Mouse (Mus musculus): Measurements from ENCODE around the gene Por. TPM values are rescaled to one million over a fixed set of nuclear protein-coding genes. Genes with fewer than 3 reads are reported as not detected.

The Por gene
- polyA plus RNA-seq, 1 experiment from 2014 or later = 98.3 TPM

DNA sequence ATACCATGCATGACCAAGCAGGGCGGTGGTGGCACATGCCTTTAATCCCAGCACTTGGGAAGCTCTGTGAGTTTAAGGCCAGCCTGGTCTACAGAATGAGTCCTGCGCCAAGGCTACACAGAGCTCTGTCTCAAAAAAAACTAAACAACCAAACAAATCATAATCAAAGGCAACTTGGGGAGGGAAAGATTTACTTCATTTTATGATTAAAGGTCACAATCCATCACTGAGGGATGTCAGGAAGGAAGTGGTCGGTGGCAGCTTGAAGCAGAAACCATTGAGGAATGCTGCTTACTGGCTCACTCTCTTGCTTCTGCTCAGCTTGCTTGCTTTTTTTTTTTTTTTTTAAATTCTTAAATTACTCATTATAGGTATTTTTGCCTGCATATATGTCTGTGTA is 6.9 kb downstream of the Por start:
- TF ChIP-seq CTCF (IDR thresholded peaks at IDR 0.05) = no peak
- DNase-seq (ENCODE audit: low read depth, low spot score) (no peak), ATAC-seq (no peak)
- ChIA-PET POLR2A (interaction anchor here (1.5 kb wide), 1 partner anchor 33 kb away, joined by 3 read pairs; no protein-coding TSS in a partner anchor), CTCF (interaction anchor here (0.7 kb wide), 1 partner anchor 61 kb away, joined by 3 read pairs; no protein-coding TSS in a partner anchor)
- no peaks in the 10 kb centered on the region for H3K27me3 ChIP-seq
- in situ Hi-C loops (cut with MboI; ENCODE audit: low pct_unique_long_range_greater_than_20kb) = no loop called here

DNA sequence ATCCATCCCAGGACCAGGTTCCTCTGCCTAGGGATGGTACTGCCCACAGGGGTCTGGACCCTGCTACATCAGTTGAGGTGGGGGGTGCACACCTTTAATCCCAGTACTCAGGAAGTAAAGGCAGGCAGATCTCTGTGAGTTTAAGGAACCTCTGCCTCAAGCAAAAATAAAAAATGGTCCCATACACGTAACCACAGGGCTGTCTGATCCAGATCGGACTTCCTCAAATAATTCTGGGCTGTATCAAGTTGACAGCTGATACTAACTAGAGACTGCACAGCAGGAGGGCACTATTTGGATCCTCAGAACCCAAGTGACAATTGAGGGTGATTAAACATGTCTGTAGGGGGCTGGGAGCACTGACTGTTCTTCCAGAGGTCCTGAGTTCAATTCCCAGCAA is 7.4 kb downstream of the Por start:
- no peak for TF ChIP-seq CTCF (IDR thresholded peaks at IDR 0.05)
- H3K27me3 ChIP-seq = no peaks in the 10 kb centered on the region
- ATAC-seq = no peak
- ChIA-PET POLR2A (interaction anchor here (0.6 to 1.5 kb wide), 2 partner anchors 33 to 89 kb away, joined by 3 read pairs; no protein-coding TSS in a partner anchor), CTCF (interaction anchor here (0.7 kb wide), 1 partner anchor 61 kb away, joined by 3 read pairs; no protein-coding TSS in a partner anchor)
- in situ Hi-C loops (cut with MboI; ENCODE audit: low pct_unique_long_range_greater_than_20kb) = no loop called here
- DNase-seq (ENCODE audit: low read depth, low spot score) = no peak

DNA sequence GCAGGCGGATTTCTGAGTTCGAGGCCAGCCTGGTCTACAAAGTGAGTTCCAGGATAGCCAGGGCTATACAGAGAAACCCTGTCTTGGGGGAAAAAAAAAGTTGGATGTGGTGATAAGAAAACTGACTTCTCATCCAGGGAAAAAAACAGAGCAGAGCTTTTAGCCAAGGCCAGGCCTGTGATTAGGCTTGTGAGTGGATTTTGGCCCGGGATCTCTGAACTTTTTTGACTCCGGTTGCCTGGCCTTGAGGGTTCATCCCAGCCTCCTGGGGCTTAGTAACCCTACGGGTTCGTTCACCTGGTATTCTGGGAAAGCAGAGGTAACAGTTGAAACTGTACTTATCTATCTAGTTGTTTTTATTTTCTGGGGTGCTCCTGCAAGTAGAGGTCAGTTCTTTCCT is 8.6 kb downstream of the Por start:
- DNase-seq (ENCODE audit: low read depth, low spot score) (no peak), ATAC-seq (no peak)
- H3K27me3 ChIP-seq = no peaks in the 10 kb centered on the region
- TF ChIP-seq CTCF (IDR thresholded peaks at IDR 0.05) = no peak
- POLR2A ChIA-PET = interaction anchor here (1.5 kb wide), 1 partner anchor 31 kb away, joined by 3 read pairs; no protein-coding TSS in a partner anchor
- in situ Hi-C loops (cut with MboI; ENCODE audit: low pct_unique_long_range_greater_than_20kb) = no loop called here
- CTCF ChIA-PET = no interaction called here

DNA sequence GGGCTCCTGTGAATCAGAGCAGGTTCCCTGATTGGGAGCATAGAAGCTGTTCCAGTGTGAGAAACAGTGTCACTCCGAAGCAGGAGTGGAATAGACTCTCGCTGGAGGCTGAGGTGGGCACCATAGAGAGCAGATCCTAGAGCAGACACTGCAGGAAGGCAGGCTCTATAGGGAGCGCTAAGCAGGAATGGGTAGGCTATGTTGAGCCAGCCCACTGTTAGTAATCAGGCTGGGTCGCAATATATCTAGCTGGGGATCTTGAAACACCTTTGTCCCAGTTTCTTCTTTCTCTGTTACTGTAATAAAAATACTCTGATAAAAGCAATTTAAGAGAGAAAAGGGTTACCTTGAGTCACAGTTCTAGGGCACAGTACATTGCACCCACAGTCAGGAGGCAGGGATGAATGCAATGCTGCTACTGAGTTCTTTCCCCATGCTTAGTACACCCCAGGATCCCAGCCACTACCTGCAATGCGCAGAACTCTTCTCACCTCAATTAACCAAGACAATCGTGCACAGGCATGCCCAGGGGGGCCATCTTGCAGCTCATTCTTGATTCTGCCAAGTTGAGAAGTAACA is 11.2 kb downstream of the Por start:
- CTCF ChIA-PET = no interaction called here
- ATAC-seq (no peak), DNase-seq (ENCODE audit: low read depth, low spot score) (no peak)
- in situ Hi-C loops (cut with MboI; ENCODE audit: low pct_unique_long_range_greater_than_20kb) = loop anchor here (5.0 kb wide), 1 partner anchor 66 kb away; no protein-coding TSS in a partner anchor
- no peak for TF ChIP-seq CTCF (IDR thresholded peaks at IDR 0.05)
- POLR2A ChIA-PET = no interaction called here
- H3K27me3 ChIP-seq = no peaks in the 10 kb centered on the region

DNA sequence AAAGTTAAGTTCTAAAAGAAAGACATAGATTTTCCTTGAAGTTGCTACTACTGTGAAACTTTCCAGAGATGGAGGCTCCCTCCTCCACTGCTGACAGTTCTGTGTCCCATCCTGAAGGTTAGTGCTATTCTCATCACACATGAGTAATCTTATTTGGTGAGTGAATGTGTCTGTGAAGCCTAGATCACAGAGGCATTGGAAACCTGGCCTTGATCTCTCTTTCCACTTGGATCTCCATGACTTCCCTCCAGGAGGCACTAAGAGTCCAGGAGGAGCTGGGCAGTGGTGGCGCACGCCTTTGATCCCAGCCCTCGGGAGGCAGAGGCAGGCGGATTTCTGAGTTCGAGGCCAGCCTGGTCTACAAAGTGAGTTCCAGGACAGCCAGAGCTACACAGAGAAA is 12.2 kb downstream of the Por start:
- no peak for DNase-seq (ENCODE audit: low read depth, low spot score)
- in situ Hi-C loops (cut with MboI; ENCODE audit: low pct_unique_long_range_greater_than_20kb) = loop anchor here (5.0 kb wide), 1 partner anchor 65 kb away; no protein-coding TSS in a partner anchor
- no peaks in the 10 kb centered on the region for H3K27me3 ChIP-seq
- TF ChIP-seq CTCF (IDR thresholded peaks at IDR 0.05) = no peak
- POLR2A ChIA-PET = no interaction called here
- CTCF ChIA-PET = no interaction called here
- no peak for ATAC-seq

DNA sequence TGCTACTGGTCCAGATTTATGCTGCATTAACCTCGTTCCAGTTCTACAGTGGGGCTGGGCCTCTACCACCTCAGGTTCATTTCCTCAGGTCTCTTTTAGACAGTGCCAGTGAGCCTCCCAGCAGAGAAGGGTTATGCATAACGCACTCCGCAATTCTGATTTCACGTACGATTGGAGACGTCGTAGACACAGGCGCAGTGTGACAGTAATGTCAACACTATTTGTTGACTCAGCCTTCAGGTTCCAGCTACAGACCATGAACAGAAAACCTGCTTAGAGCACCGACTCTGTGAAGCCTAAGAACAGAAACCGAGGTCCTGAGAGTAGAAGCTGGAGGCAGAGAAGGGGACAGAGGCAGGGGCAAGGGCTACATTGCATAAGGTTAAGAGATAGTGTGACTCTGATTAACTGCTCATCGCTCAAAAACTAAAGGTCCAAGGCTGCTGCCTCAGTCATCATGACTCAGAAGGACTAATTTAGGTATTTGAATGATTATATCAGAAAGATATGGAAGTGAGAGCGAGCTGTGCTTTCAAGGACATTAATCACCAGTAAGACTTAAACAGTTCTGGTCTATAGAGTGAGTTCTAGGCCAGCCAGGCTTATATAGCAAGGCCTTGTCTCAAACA is 13.2 kb downstream of the Por start:
- no peak for ATAC-seq
- no peaks in the 10 kb centered on the region for H3K27me3 ChIP-seq
- POLR2A ChIA-PET = no interaction called here
- no peak for TF ChIP-seq CTCF (IDR thresholded peaks at IDR 0.05)
- in situ Hi-C loops (cut with MboI; ENCODE audit: low pct_unique_long_range_greater_than_20kb) = loop anchor here (5.0 kb wide), 1 partner anchor 64 kb away; no protein-coding TSS in a partner anchor
- DNase-seq (ENCODE audit: low read depth, low spot score) = no peak
- CTCF ChIA-PET = no interaction called here

DNA sequence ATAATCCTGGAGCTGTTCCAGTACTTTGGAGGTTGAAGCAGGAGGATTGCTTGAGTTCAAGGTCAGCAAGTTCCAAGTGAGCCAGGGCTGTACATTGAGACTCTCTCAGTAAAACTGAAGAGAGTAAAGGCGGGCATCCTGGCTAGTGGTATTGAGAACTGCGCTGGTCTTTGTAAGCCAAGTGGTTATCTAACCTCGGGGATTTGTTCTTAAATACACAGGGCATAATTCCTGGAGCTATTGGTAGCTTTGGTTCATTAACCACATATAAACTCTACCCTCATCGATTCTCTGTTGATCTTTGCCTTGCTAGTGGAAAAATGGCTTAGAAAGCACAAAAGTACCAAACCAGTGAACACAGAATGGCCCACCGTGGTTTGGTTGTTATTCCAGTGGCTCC is 20.6 kb downstream of the Por start:
- ATAC-seq = no peak
- no peak for DNase-seq (ENCODE audit: low read depth, low spot score)
- ChIA-PET POLR2A (interaction anchor here (0.6 to 1.5 kb wide), 3 partner anchors 17 to 940 kb away, joined by 3 to 6 read pairs (median 3); no protein-coding TSS in a partner anchor), CTCF (interaction anchor here (0.9 to 3.2 kb wide), 5 partner anchors 10 to 60 kb away, joined by 3 to 13 read pairs (median 4); partner anchors contain the start of gene Tmem120a)
- TF ChIP-seq CTCF (IDR thresholded peaks at IDR 0.05) = no peak
- in situ Hi-C loops (cut with MboI; ENCODE audit: low pct_unique_long_range_greater_than_20kb) = no loop called here
- no peaks in the 10 kb centered on the region for H3K27me3 ChIP-seq

DNA sequence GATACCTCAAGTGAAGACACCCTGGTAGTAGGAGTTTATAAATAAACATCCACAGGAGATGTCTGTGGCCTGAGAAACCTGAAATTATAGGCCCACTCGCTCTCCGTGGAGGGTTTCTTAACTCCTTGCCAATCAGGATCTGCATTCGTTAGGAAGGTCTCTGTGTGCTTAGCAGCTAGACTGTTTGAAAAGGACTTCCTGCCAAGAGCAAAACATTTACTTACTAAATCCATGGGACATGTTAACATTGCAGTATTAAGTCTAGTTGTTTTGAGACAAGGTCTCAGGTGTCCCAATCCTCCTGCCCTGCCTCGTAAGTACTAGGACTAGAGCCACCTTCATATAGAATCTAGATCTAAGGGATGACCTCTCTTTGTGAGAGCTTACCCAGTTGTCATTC is 21.4 kb downstream of the Por start:
- DNase-seq (ENCODE audit: low read depth, low spot score) (no peak), ATAC-seq (no peak)
- ChIA-PET POLR2A (interaction anchor here (1.5 kb wide), 1 partner anchor 16 kb away, joined by 3 read pairs; no protein-coding TSS in a partner anchor), CTCF (interaction anchor here (2.0 to 3.2 kb wide), 2 partner anchors 18 to 61 kb away, joined by 6 to 13 read pairs; no protein-coding TSS in a partner anchor)
- in situ Hi-C loops (cut with MboI; ENCODE audit: low pct_unique_long_range_greater_than_20kb) = no loop called here
- H3K27me3 ChIP-seq = no peaks in the 10 kb centered on the region
- no peak for TF ChIP-seq CTCF (IDR thresholded peaks at IDR 0.05)

DNA sequence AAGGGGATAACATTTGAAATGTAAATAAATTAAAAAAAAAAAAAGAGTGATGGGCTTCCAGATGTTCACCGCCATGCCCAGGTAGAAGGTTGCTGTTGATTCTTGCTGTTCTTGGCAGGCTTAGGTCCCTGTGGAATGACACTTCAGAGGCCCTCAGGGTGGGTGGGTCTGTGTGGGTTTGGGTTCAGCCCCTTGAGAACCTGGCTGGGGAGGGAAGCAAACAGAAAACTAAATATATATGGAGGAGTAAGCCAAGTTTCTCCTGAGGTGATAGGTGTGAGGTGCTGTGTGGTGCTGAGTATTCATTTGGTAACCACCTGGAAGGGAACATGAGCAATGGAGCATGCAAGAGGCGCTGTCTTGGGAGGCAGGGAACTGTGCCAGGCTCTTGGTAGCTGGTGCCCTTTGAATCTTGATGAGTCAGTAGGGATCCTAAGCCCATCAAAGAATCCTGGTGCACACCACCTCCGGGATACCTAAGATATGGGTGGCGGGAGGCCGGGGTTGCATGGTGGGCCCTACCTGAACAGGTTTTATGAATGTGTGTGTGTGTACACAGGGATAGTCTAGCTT is 23.5 kb downstream of the Por start:
- no peak for TF ChIP-seq CTCF (IDR thresholded peaks at IDR 0.05)
- no peak for ATAC-seq
- DNase-seq (ENCODE audit: low read depth, low spot score) = no peak
- ChIA-PET POLR2A (no interaction called here), CTCF (no interaction called here)
- H3K27me3 ChIP-seq = no peaks in the 10 kb centered on the region
- in situ Hi-C loops (cut with MboI; ENCODE audit: low pct_unique_long_range_greater_than_20kb) = no loop called here

DNA sequence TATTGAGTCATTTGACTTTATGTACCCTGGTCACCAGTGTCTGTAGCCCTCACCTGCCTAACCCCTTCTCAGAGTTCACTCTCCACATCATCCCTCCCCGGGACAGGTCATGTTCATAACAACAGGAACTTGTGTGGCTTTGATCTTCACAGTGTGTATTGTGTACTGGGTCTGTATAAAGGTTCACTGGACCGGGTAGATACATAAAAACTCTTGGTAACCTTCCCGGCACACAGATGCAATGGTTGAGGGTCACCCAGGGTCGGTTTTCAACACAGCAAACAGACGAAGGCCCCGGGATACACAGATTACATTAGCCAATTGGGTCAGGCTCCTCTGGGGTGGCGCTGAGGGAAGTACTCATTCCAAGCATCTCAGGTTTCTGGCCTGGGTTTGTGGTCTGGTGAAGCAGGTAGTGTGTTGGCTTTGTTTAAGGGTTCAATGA is 25.5 kb downstream of the Por start:
- H3K27me3 ChIP-seq = no peaks in the 10 kb centered on the region
- no peak for DNase-seq (ENCODE audit: low read depth, low spot score)
- CTCF ChIA-PET = no interaction called here
- peak; percentile 35 for ATAC-seq
- TF ChIP-seq CTCF (IDR thresholded peaks at IDR 0.05) = no peak
- POLR2A ChIA-PET = no interaction called here
- in situ Hi-C loops (cut with MboI; ENCODE audit: low pct_unique_long_range_greater_than_20kb) = no loop called here

DNA sequence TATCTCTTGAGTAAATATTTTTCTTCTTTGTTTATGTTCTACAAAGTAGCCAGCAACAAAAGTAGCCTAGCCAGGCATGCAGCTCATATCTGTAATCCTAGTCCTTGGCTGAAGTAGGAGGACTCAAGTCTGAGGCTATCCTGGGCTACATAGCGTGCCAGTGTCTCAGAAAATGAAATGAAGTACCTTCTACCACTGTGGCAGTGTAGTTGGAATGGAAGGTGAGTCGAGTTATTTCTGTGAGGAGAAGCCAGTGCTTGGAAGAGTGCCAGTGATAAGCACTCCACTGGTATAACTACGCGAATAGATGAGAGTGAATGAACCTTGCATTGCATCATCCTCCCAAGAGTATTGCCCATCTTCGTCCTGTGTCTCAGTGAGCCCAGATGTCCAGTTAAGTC is 27.9 kb downstream of the Por start:
- H3K27me3 ChIP-seq = no peaks in the 10 kb centered on the region
- DNase-seq (ENCODE audit: low read depth, low spot score) (no peak), ATAC-seq (no peak)
- TF ChIP-seq CTCF (IDR thresholded peaks at IDR 0.05) = no peak
- ChIA-PET POLR2A (no interaction called here), CTCF (no interaction called here)
- in situ Hi-C loops (cut with MboI; ENCODE audit: low pct_unique_long_range_greater_than_20kb) = no loop called here
